Mouse (Mus musculus): Measurements from ENCODE around the gene Myo18a. TPM values are rescaled to one million over a fixed set of nuclear protein-coding genes. Genes with fewer than 3 reads are reported as not detected.

Myo18a gene
- total and polyA plus RNA-seq, 2 experiments from 2014 or later: 35.0 to 82.0 TPM

GRCm38 (mm10) chr11:77873116-77873515 lies 110.1 kb downstream of the Myo18a start:
- no peak for DNase-seq (ENCODE audit: low spot score)
- H3K9ac ChIP-seq (replicated peaks; ENCODE audit: low read length, poor library complexity, severe bottlenecking): no peak overlapping the region
- ATAC-seq (ENCODE audit: low FRiP score): no peak
- no peak overlapping the region for H3K27ac ChIP-seq (ENCODE audit: low read depth, low read length)
- H3K4me2 ChIP-seq (ENCODE audit: low read depth, low read length, poor library complexity, severe bottlenecking): no peak overlapping the region
- no peak for TF ChIP-seq CTCF (IDR thresholded peaks at IDR 0.05)
- no peaks in the 10 kb centered on the region for H3K27me3 ChIP-seq (ENCODE audit: insufficient read depth, low read length)
- 43% methylated on average over 3 of the region's 3 CpGs for WGBS
- H3K4me1 ChIP-seq (ENCODE audit: insufficient read depth, low read length): peaks cover 25% of the 10 kb centered on the region
- H3K9me3 ChIP-seq (ENCODE audit: low read length): no peaks in the 10 kb centered on the region
- H3K36me3 ChIP-seq (ENCODE audit: insufficient read depth, low read length): no peaks in the 10 kb centered on the region
- no peak overlapping the region for H3K4me3 ChIP-seq (ENCODE audit: low read depth, low read length)

- ATAC-seq (ENCODE audit: low FRiP score): no peak
- H3K27me3 ChIP-seq (ENCODE audit: insufficient read depth, low read length): no peaks in the 10 kb centered on the region
These were observed 111.7 kb downstream of the Myo18a start for GRCm38 (mm10) chr11:77874685-77875231.

GRCm38 (mm10) chr11:77875269-77875668 lies 112.2 kb downstream of the Myo18a start:
- Histone ChIP-seq H3K27ac (ENCODE audit: low read depth, low read length) (no peak overlapping the region), H3K4me3 (ENCODE audit: low read depth, low read length) (no peak overlapping the region), H3K27me3 (ENCODE audit: insufficient read depth, low read length) (no peaks in the 10 kb centered on the region), H3K4me1 (ENCODE audit: insufficient read depth, low read length) (peaks cover 23% of the 10 kb centered on the region), H3K36me3 (ENCODE audit: insufficient read depth, low read length) (no peaks in the 10 kb centered on the region), H3K4me2 (ENCODE audit: low read depth, low read length, poor library complexity, severe bottlenecking) (no peak overlapping the region), H3K9ac (replicated peaks; ENCODE audit: low read length, poor library complexity, severe bottlenecking) (no peak overlapping the region), H3K9me3 (ENCODE audit: low read length) (no peaks in the 10 kb centered on the region)
- DNase-seq (ENCODE audit: low spot score) (no peak), ATAC-seq (ENCODE audit: low FRiP score) (no peak)
- no peak for TF ChIP-seq CTCF (IDR thresholded peaks at IDR 0.05)
- 30% methylated on average over 5 of the region's 5 CpGs for WGBS

More at GRCm38 (mm10) chr11:77874685-77875231, 111.7 kb downstream of the Myo18a start:
- no peak for TF ChIP-seq CTCF (IDR thresholded peaks at IDR 0.05)
- Histone ChIP-seq H3K4me1 (ENCODE audit: insufficient read depth, low read length) (peaks cover 23% of the 10 kb centered on the region), H3K27ac (ENCODE audit: low read depth, low read length) (no peak overlapping the region), H3K4me3 (ENCODE audit: low read depth, low read length) (no peak overlapping the region), H3K36me3 (ENCODE audit: insufficient read depth, low read length) (no peaks in the 10 kb centered on the region), H3K9ac (replicated peaks; ENCODE audit: low read length, poor library complexity, severe bottlenecking) (0 out of 2 replicates have a peak overlapping the region, but pooled peaks have one; percentile 19), H3K9me3 (ENCODE audit: low read length) (no peaks in the 10 kb centered on the region), H3K4me2 (ENCODE audit: low read depth, low read length, poor library complexity, severe bottlenecking) (no peak overlapping the region)
- WGBS: 41% methylated on average over 6 of the region's 6 CpGs
- DNase-seq (ENCODE audit: low spot score): no peak

- H3K4me2 ChIP-seq (ENCODE audit: low read depth, low read length, poor library complexity, severe bottlenecking): no peak overlapping the region
- no peak for DNase-seq (ENCODE audit: low spot score)
- peak overlapping the region; percentile 36 for H3K9ac ChIP-seq (replicated peaks; ENCODE audit: low read length, poor library complexity, severe bottlenecking)
These were observed 113.1 kb downstream of the Myo18a start for GRCm38 (mm10) chr11:77875847-77876759.

GRCm38 (mm10) chr11:77876760-77877148 lies 113.7 kb downstream of the Myo18a start:
- no peak overlapping the region for H3K4me3 ChIP-seq (ENCODE audit: low read depth, low read length)
- no peak for ATAC-seq (ENCODE audit: low FRiP score)
- WGBS: 39% methylated on average over 11 of the region's 11 CpGs
- DNase-seq (ENCODE audit: low spot score): no peak
- no peak overlapping the region for H3K4me2 ChIP-seq (ENCODE audit: low read depth, low read length, poor library complexity, severe bottlenecking)
- peak overlapping the region; percentile 36 for H3K9ac ChIP-seq (replicated peaks; ENCODE audit: low read length, poor library complexity, severe bottlenecking)
- H3K9me3 ChIP-seq (ENCODE audit: low read length): no peaks in the 10 kb centered on the region
- no peaks in the 10 kb centered on the region for H3K36me3 ChIP-seq (ENCODE audit: insufficient read depth, low read length)
- H3K27ac ChIP-seq (ENCODE audit: low read depth, low read length): peak overlapping the region; percentile 69
- H3K27me3 ChIP-seq (ENCODE audit: insufficient read depth, low read length): no peaks in the 10 kb centered on the region
- no peak for TF ChIP-seq CTCF (IDR thresholded peaks at IDR 0.05)
- peaks cover 18% of the 10 kb centered on the region for H3K4me1 ChIP-seq (ENCODE audit: insufficient read depth, low read length)

More at GRCm38 (mm10) chr11:77875847-77876759, 113.1 kb downstream of the Myo18a start:
- no peaks in the 10 kb centered on the region for H3K9me3 ChIP-seq (ENCODE audit: low read length)
- WGBS: 33% methylated on average over 26 of the region's 26 CpGs
- TF ChIP-seq CTCF (IDR thresholded peaks at IDR 0.05): no peak
- ATAC-seq (ENCODE audit: low FRiP score): no peak
- H3K36me3 ChIP-seq (ENCODE audit: insufficient read depth, low read length): no peaks in the 10 kb centered on the region
- H3K27me3 ChIP-seq (ENCODE audit: insufficient read depth, low read length): no peaks in the 10 kb centered on the region
- peaks cover 23% of the 10 kb centered on the region for H3K4me1 ChIP-seq (ENCODE audit: insufficient read depth, low read length)
- no peak overlapping the region for H3K4me3 ChIP-seq (ENCODE audit: low read depth, low read length)
- H3K27ac ChIP-seq (ENCODE audit: low read depth, low read length): peak overlapping the region; percentile 69
